In the genomic region with DNA sequence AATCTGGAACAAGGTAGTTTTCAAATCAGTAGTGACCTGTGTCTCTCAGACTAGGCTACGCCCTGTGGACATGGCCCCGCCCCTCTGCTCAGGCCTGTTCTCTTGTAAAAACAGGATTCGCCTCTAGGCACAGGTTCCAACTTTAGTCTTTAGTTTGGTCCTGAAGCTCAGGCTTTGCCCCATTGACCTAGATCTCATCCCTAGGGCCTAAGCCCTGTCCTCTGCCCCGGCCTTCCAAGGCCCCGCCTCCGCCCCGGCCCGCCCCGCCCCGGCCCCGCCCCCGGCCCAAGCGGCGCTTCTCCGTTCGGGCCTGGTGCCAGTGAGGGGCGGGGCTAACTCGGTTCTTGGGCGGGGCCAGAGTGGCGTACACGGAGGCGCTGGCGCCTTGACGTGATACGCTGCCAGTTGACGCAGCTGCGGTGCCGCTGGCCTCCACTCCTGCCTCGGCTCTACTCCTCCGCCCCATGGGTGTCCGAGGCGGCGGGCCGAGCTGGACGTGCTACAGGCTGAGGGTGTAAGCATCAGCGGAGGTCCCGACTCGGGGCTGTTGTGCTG, we compare ENCODE assay signal across 8 mouse cellular contexts. TPM values are rescaled to one million over a fixed set of nuclear protein-coding genes. Genes with fewer than 3 reads are reported as not detected.
DNase-seq lines count a peak whose midpoint lies in the region; ATAC-seq and TF ChIP-seq lines count a peak whose summit lies in the region.

A gene (plus strand): TSS at position 384 of the 555 bp plus-strand sequence.

- peak; percentile 89 for DNase-seq in G1E (ENCODE audit: low spot score)
- peak; percentile 98 to 100 for DNase-seq in cerebellum, adult 18-20 months
- DNase-seq in heart, postnatal 36 days = peak; percentile 100
- DNase-seq in layer of hippocampus, adult 2 months (ENCODE audit: low spot score in 2 of 2) = peak; percentile 95 to 99
- peak; percentile 99 for DNase-seq in lung, embryonic 14.5 days
- peak; percentile 99 for DNase-seq in thymus, adult 2 months

- 1% methylated on average over 38 of the region's 38 CpGs for WGBS in forebrain, embryonic 16.5 days
- WGBS in lung, embryonic 14.5 days = 1% methylated on average over 38 of the region's 38 CpGs
- 1% methylated on average over 38 of the region's 38 CpGs for WGBS in olfactory bulb, adult 2 months
- 2% methylated on average over 38 of the region's 38 CpGs for WGBS in thymus, adult 2 months

- H3K4me1 ChIP-seq in G1E (ENCODE audit: insufficient read depth, low read depth, low read length) = peaks cover 16% of the 10 kb centered on the region
- peaks cover 5% of the 10 kb centered on the region for H3K4me1 ChIP-seq in forebrain, embryonic 16.5 days (replicated peaks; ENCODE audit: control insufficient read depth, insufficient read depth, low read length)
- peaks cover 4% of the 10 kb centered on the region; the same call in 1 of the 2 replicates for H3K4me1 ChIP-seq in lung, embryonic 14.5 days (ENCODE audit: insufficient read depth)
- no peaks in the 10 kb centered on the region for H3K4me1 ChIP-seq in olfactory bulb, adult 2 months (ENCODE audit: control insufficient read depth, insufficient read depth, low read length)
- peaks cover 5% of the 10 kb centered on the region; the same call in 1 of the 2 replicates for H3K4me1 ChIP-seq in thymus, adult 2 months (replicated peaks; ENCODE audit: control insufficient read depth, insufficient read depth, low read length)

- TF ChIP-seq POLR2A in olfactory bulb, adult 2 months (IDR thresholded peaks at IDR 0.05; ENCODE audit: insufficient read depth, low read depth, low read length) = peak; percentile 81
- TF ChIP-seq POLR2A in thymus, adult 2 months (IDR thresholded peaks at IDR 0.05; ENCODE audit: control insufficient read depth, extremely low read depth, insufficient read depth, low read length, poor library complexity) = peak; percentile 90

- H3K27ac ChIP-seq in forebrain, embryonic 16.5 days (ENCODE audit: low read length) = peak within 1 kb of the TSS; percentile 56; the same call in 1 of the 2 replicates
- peak within 1 kb of the TSS; percentile 93 for H3K27ac ChIP-seq in layer of hippocampus, adult 2 months
- H3K27ac ChIP-seq in lung, embryonic 14.5 days (ENCODE audit: low read depth) = peak within 1 kb of the TSS; percentile 65; the same call in 1 of the 2 replicates
- peak within 1 kb of the TSS; percentile 53 for H3K27ac ChIP-seq in olfactory bulb, adult 2 months (ENCODE audit: insufficient read depth, low read depth, low read length)
- peak within 1 kb of the TSS; percentile 37 for H3K27ac ChIP-seq in thymus, adult 2 months (ENCODE audit: control insufficient read depth, insufficient read depth, low read length)

- peak within 1 kb of the TSS; percentile 92 for H3K4me3 ChIP-seq in G1E (ENCODE audit: low read depth, low read length)
- peak within 1 kb of the TSS; percentile 96 for H3K4me3 ChIP-seq in forebrain, embryonic 16.5 days (replicated peaks; ENCODE audit: low read length)
- peak within 1 kb of the TSS; percentile 97 for H3K4me3 ChIP-seq in layer of hippocampus, adult 2 months
- peak within 1 kb of the TSS; percentile 76 for H3K4me3 ChIP-seq in lung, embryonic 14.5 days (ENCODE audit: low read depth, low read length)
- peak within 1 kb of the TSS; percentile 85 for H3K4me3 ChIP-seq in olfactory bulb, adult 2 months (ENCODE audit: insufficient read depth, low read depth, low read length)
- peak within 1 kb of the TSS; percentile 91 for H3K4me3 ChIP-seq in thymus, adult 2 months (ENCODE audit: control insufficient read depth, insufficient read depth, low read length)

- H3K4me2 ChIP-seq in forebrain, embryonic 16.5 days (ENCODE audit: low read length) = peak within 1 kb of the TSS; percentile 62
- H3K4me2 ChIP-seq in lung, embryonic 14.5 days = peak within 1 kb of the TSS; percentile 74

- H3K36me3 ChIP-seq in G1E (replicated peaks) = peaks cover 26% of the 10 kb centered on the region
- peaks cover 14% of the 10 kb centered on the region for H3K36me3 ChIP-seq in forebrain, embryonic 16.5 days (ENCODE audit: control insufficient read depth, insufficient read depth)
- peaks cover 19% of the 10 kb centered on the region for H3K36me3 ChIP-seq in lung, embryonic 14.5 days (ENCODE audit: insufficient read depth)
- peaks cover 23% of the 10 kb centered on the region for H3K36me3 ChIP-seq in thymus, adult 2 months (ENCODE audit: control insufficient read depth, insufficient read depth, low read length)

- H3K9ac ChIP-seq in forebrain, embryonic 16.5 days (replicated peaks; ENCODE audit: low read depth, low read length) = peak within 1 kb of the TSS; percentile 92
- peak within 1 kb of the TSS; percentile 85 for H3K9ac ChIP-seq in lung, embryonic 14.5 days

- intact Hi-C loops in heart, postnatal 36 days (cut with DNase I) = no loop called here

- no peaks in the 10 kb centered on the region for H3K9me3 ChIP-seq in G1E (replicated peaks)
- no peaks in the 10 kb centered on the region for H3K9me3 ChIP-seq in forebrain, embryonic 16.5 days (ENCODE audit: control insufficient read depth, low read length)
- no peaks in the 10 kb centered on the region for H3K9me3 ChIP-seq in lung, embryonic 14.5 days (ENCODE audit: low read depth, low read length)

- no peak for TF ChIP-seq CTCF in G1E (IDR thresholded peaks at IDR 0.05; ENCODE audit: low read depth, low read length)
- no peak for TF ChIP-seq CTCF in layer of hippocampus, adult 2 months (conservative IDR thresholded peaks at IDR 0.05)
- no peak for TF ChIP-seq CTCF in lung, embryonic 14.5 days (IDR thresholded peaks at IDR 0.05; ENCODE audit: low read depth)
- no peak for TF ChIP-seq CTCF in olfactory bulb, adult 2 months (IDR thresholded peaks at IDR 0.05; ENCODE audit: insufficient read depth, low read depth, low read length)
- no peak for TF ChIP-seq CTCF in thymus, adult 2 months (IDR thresholded peaks at IDR 0.05; ENCODE audit: borderline replicate concordance, control insufficient read depth, extremely low read depth, insufficient read depth, low read length, poor library complexity)

- no peaks in the 10 kb centered on the region for H3K27me3 ChIP-seq in G1E (ENCODE audit: insufficient read depth, low read length)
- H3K27me3 ChIP-seq in forebrain, embryonic 16.5 days (replicated peaks; ENCODE audit: control insufficient read depth, insufficient read depth, low read length) = no peaks in the 10 kb centered on the region
- H3K27me3 ChIP-seq in lung, embryonic 14.5 days (ENCODE audit: insufficient read depth, low read length) = no peaks in the 10 kb centered on the region
- no peaks in the 10 kb centered on the region for H3K27me3 ChIP-seq in thymus, adult 2 months (ENCODE audit: control insufficient read depth, insufficient read depth, low read length)

- ATAC-seq in G1E (ENCODE audit: extremely low read depth, insufficient number of reproducible peaks, low FRiP score, poor library complexity, severe bottlenecking) = peak; percentile 95
- peak; percentile 99 for ATAC-seq in forebrain, embryonic 16.5 days
- ATAC-seq in lung, embryonic 14.5 days (ENCODE audit: insufficient read depth) = peak; percentile 100

RNA-seq across cellular contexts. Expression of the gene that starts here (rescaled TPM):
- 127 and 152 TPM in 2 replicates for total RNA-seq in G1E (2014; fragmentation: Nextera tagmentation)
- total RNA-seq in G1E (2017) = 40.4 and 41.2 TPM in 2 replicates
- 1.7 and 2.9 TPM in 2 replicates for polyA plus RNA-seq in G1E (2012)
- 79.1 and 92.5 TPM in 2 replicates for polyA plus RNA-seq in forebrain, embryonic 16.5 days (2015; fragmentation: Nextera tagmentation; extraction: Ambion mirVana)
- 10 to 100 TPM; 52.6 to 52.8 TPM for total RNA-seq in heart, postnatal 36 days (2021)
- 10 to 100 TPM; 95.0 to 98.2 TPM for total RNA-seq in layer of hippocampus, adult 2 months (2021)
- 55.5 and 55.9 TPM in 2 replicates for polyA plus RNA-seq in lung, embryonic 14.5 days (2014; fragmentation: Nextera tagmentation; extraction: Ambion mirVana)
- 204 and 208 TPM in 2 replicates for polyA plus RNA-seq in olfactory bulb, adult 2 months (2012; ENCODE audit: insufficient read depth, insufficient read length, low replicate concordance, missing spikeins)
- 33.4 and 34.4 TPM in 2 replicates for polyA plus RNA-seq in thymus, adult 2 months (2012; rRNA removed)

Comparison
In these comparisons a context has a peak if more than half of its experiments do, and no peak if none do; other contexts are left out.
1. Peak in every context shown above with its lines: DNase-seq, ATAC-seq, H3K4me3 ChIP-seq and H3K27ac ChIP-seq.
2. H3K27ac ChIP-seq: peak in every context shown above with its lines; median percentile 93 in layer of hippocampus, adult 2 months; 65 in lung, embryonic 14.5 days; 56 in forebrain, embryonic 16.5 days; 53 in olfactory bulb, adult 2 months; 37 in thymus, adult 2 months.